Mouse (Mus musculus) intestine, embryonic 14.5 days (tissue): Measurements from ENCODE around the gene Nhej1. TPM values are rescaled to one million over a fixed set of nuclear protein-coding genes. Genes with fewer than 3 reads are reported as not detected.

Experiments
- ATAC-seq: fragments of 200-750 bp; cut with Nextera tagmentation; replicated peaks from 2 replicates; pipeline ENCODE4 v1.8.0; 2017; ENCODE audit warnings: low read depth, moderate number of reproducible peaks, moderate TSS enrichment, moderate library complexity; ENCODE audit not compliant: low FRiP score, low TSS enrichment
- DNase-seq: peaks from one replicate; pipeline ENCODE4 v3.0.0-alpha.2; 2018; ENCODE audit warnings: low spot score
- H3K27ac ChIP-seq: fragments of 300-500 bp; sonication (generic); 2 replicates; pipeline ENCODE4 v1.5.1; 2014; ENCODE audit warnings: low read depth, mild to moderate bottlenecking, control low read depth
- H3K27me3 ChIP-seq: fragments of 300-500 bp; sonication (generic); replicated peaks from 2 replicates; pipeline ENCODE4 v1.6.1; 2014; ENCODE audit warnings: low read length, control low read depth; ENCODE audit not compliant: control insufficient read depth, insufficient read depth
- H3K36me3 ChIP-seq: fragments of 300-500 bp; sonication (generic); 2 replicates; pipeline ENCODE4 v1.6.1; 2014; ENCODE audit warnings: low read length, control low read depth; ENCODE audit not compliant: control insufficient read depth, insufficient read depth
- H3K4me1 ChIP-seq: fragments of 300-500 bp; sonication (generic); replicated peaks from 2 replicates; pipeline ENCODE4 v1.6.1; 2014; ENCODE audit warnings: low read length, control low read depth, mixed read lengths; ENCODE audit not compliant: control insufficient read depth, insufficient read depth
- H3K4me2 ChIP-seq: fragments of 300-500 bp; sonication (generic); 2 replicates; pipeline ENCODE4 v1.6.1; 2014; ENCODE audit warnings: low read length
- H3K4me3 ChIP-seq: fragments of 300-500 bp; sonication (generic); 2 replicates; pipeline ENCODE4 v1.5.1; 2014; ENCODE audit warnings: low read depth, low read length, control low read depth, mixed read lengths
- H3K9ac ChIP-seq: fragments of 300-500 bp; sonication (generic); 2 replicates; pipeline ENCODE4 v1.6.1; 2014; ENCODE audit warnings: mild to moderate bottlenecking, low read length
- H3K9me3 ChIP-seq: fragments of 300-500 bp; sonication (generic); 2 replicates; pipeline ENCODE4 v1.6.1; 2016; ENCODE audit warnings: low read length, control low read depth; ENCODE audit not compliant: control insufficient read depth
- WGBS: fragments of 180-500 bp; shearing (Covaris S2); extraction: QIAGEN DNeasy Blood & Tissue Kit; methylation state at CpG from one replicate; pipeline ENCODE4 v1.1.7; 2014; 5-methylcytosine and 5-hydroxymethylcytosine counted together
- polyA plus RNA-seq: library from polyadenylated mRNA; unstranded; fragments of >200 nt; fragmentation: Nextera tagmentation; extraction: Ambion mirVana; gene quantifications from 2 replicates; pipeline ENCODE4 v1.2.1, GENCODE M21; 2014

Nhej1 gene
- polyA plus RNA-seq, 1 experiment from 2014 or later = 8.3 TPM

GRCm38 (mm10) chr1:75133421-75134207 is 8.6 kb upstream of the Nhej1 start, which contains the start of gene Slc23a3:
Gene Slc23a3 (minus strand): TSS chr1:75133890.
- ATAC-seq = no peak
- Histone ChIP-seq H3K27ac (no peak within 1 kb of the TSS), H3K27me3 (no peaks in the 10 kb centered on the region), H3K4me3 (no peak within 1 kb of the TSS), H3K36me3 (peaks cover 34% of the 10 kb centered on the region), H3K9ac (no peak within 1 kb of the TSS), H3K4me2 (no peak within 1 kb of the TSS), H3K4me1 (no peaks in the 10 kb centered on the region), H3K9me3 (no peaks in the 10 kb centered on the region)
- no peak for DNase-seq
- WGBS = 58% methylated on average over 12 of the region's 12 CpGs

GRCm38 (mm10) chr1:75128641-75129040 is 3.6 kb upstream of the Nhej1 start:
- whole genome bisulfite sequencing = 68% methylated on average over 3 of the region's 3 CpGs
- no peak for ATAC-seq
- H3K9ac ChIP-seq = no peak overlapping the region
- no peak overlapping the region for H3K4me3 ChIP-seq
- H3K9me3 ChIP-seq = no peaks in the 10 kb centered on the region
- no peaks in the 10 kb centered on the region for H3K36me3 ChIP-seq
- no peak for DNase-seq
- H3K27ac ChIP-seq = no peak overlapping the region
- no peaks in the 10 kb centered on the region; the same call in 1 of the 2 replicates for H3K4me1 ChIP-seq
- H3K27me3 ChIP-seq = no peaks in the 10 kb centered on the region
- no peak overlapping the region for H3K4me2 ChIP-seq

GRCm38 (mm10) chr1:75125418-75125817 is 418 bp upstream of the Nhej1 start:
- Histone ChIP-seq H3K4me2 (peak overlapping the region; percentile 46), H3K4me3 (peak overlapping the region; percentile 50), H3K9ac (peak overlapping the region; percentile 44; the same call in 1 of the 2 replicates), H3K27me3 (no peaks in the 10 kb centered on the region), H3K36me3 (no peaks in the 10 kb centered on the region), H3K9me3 (no peaks in the 10 kb centered on the region), H3K4me1 (no peaks in the 10 kb centered on the region; the same call in 1 of the 2 replicates), H3K27ac (peak overlapping the region; percentile 95; the same call in 1 of the 2 replicates)
- ATAC-seq (peak; percentile 5; the same call in 1 of the 2 replicates), DNase-seq (peak; percentile 53)
- 32% methylated on average over 5 of the region's 5 CpGs for WGBS

GRCm38 (mm10) chr1:75122211-75122610 is 2.8 kb downstream of the Nhej1 start:
- no peaks in the 10 kb centered on the region for H3K27me3 ChIP-seq
- no peaks in the 10 kb centered on the region; the same call in 1 of the 2 replicates for H3K4me1 ChIP-seq
- H3K27ac ChIP-seq = no peak overlapping the region
- 79% methylated on average over 3 of the region's 3 CpGs for WGBS
- no peak overlapping the region for H3K4me3 ChIP-seq
- H3K36me3 ChIP-seq = no peaks in the 10 kb centered on the region
- no peak for DNase-seq
- H3K9ac ChIP-seq = no peak overlapping the region
- no peaks in the 10 kb centered on the region for H3K9me3 ChIP-seq
- ATAC-seq = no peak
- no peak overlapping the region for H3K4me2 ChIP-seq

GRCm38 (mm10) chr1:75052091-75052490 is 72.9 kb downstream of the Nhej1 start:
- H3K4me3 ChIP-seq = no peak overlapping the region
- H3K9ac ChIP-seq = no peak overlapping the region
- no peaks in the 10 kb centered on the region for H3K36me3 ChIP-seq
- WGBS = 28% methylated on average over 4 of the region's 4 CpGs
- no peak overlapping the region for H3K4me2 ChIP-seq
- DNase-seq = no peak
- ATAC-seq = no peak
- H3K9me3 ChIP-seq = no peaks in the 10 kb centered on the region
- H3K4me1 ChIP-seq = 0 out of 2 replicates have a peak, but pooled peaks cover 3% of the 10 kb centered on the region
- no peak overlapping the region for H3K27ac ChIP-seq
- H3K27me3 ChIP-seq = no peaks in the 10 kb centered on the region

- H3K4me2 ChIP-seq = no peak overlapping the region
- 0 out of 2 replicates have a peak, but pooled peaks cover 3% of the 10 kb centered on the region for H3K4me1 ChIP-seq
- ATAC-seq (no peak), DNase-seq (no peak)
- no peak overlapping the region for H3K4me3 ChIP-seq
- no peaks in the 10 kb centered on the region for H3K27me3 ChIP-seq
- no peaks in the 10 kb centered on the region for H3K9me3 ChIP-seq
- H3K36me3 ChIP-seq = no peaks in the 10 kb centered on the region
- H3K9ac ChIP-seq = no peak overlapping the region
- no peak overlapping the region for H3K27ac ChIP-seq
- WGBS = 61% methylated on average over 7 of the region's 7 CpGs
These were observed 73.6 kb downstream of the Nhej1 start for GRCm38 (mm10) chr1:75051428-75051827.

GRCm38 (mm10) chr1:75048571-75048970 is 76.4 kb downstream of the Nhej1 start:
- Histone ChIP-seq H3K9ac (no peak overlapping the region), H3K9me3 (no peaks in the 10 kb centered on the region), H3K27me3 (no peaks in the 10 kb centered on the region), H3K4me3 (no peak overlapping the region), H3K4me1 (0 out of 2 replicates have a peak, but pooled peaks cover 3% of the 10 kb centered on the region), H3K36me3 (no peaks in the 10 kb centered on the region), H3K27ac (no peak overlapping the region), H3K4me2 (no peak overlapping the region)
- ATAC-seq (no peak), DNase-seq (no peak)
- 85% methylated on average over 2 of the region's 2 CpGs for WGBS

- H3K27me3 ChIP-seq = no peaks in the 10 kb centered on the region
- 32% methylated on average over 4 of the region's 4 CpGs for WGBS
- H3K9me3 ChIP-seq = no peaks in the 10 kb centered on the region
- no peaks in the 10 kb centered on the region for H3K36me3 ChIP-seq
- no peak for ATAC-seq
- no peak for DNase-seq
- H3K4me3 ChIP-seq = no peak overlapping the region
- no peak overlapping the region for H3K27ac ChIP-seq
- H3K4me1 ChIP-seq = 0 out of 2 replicates have a peak, but pooled peaks cover 3% of the 10 kb centered on the region
- H3K4me2 ChIP-seq = no peak overlapping the region
- H3K9ac ChIP-seq = no peak overlapping the region
These were observed 77.0 kb downstream of the Nhej1 start for GRCm38 (mm10) chr1:75048041-75048440.

GRCm38 (mm10) chr1:75040429-75040828 is 84.6 kb downstream of the Nhej1 start:
- Histone ChIP-seq H3K27ac (no peak overlapping the region), H3K27me3 (no peaks in the 10 kb centered on the region), H3K4me1 (no peaks in the 10 kb centered on the region), H3K9ac (no peak overlapping the region), H3K36me3 (no peaks in the 10 kb centered on the region), H3K4me2 (no peak overlapping the region), H3K9me3 (no peaks in the 10 kb centered on the region), H3K4me3 (no peak overlapping the region)
- DNase-seq (no peak), ATAC-seq (no peak)
- WGBS = 23% methylated on average over 7 of the region's 7 CpGs
